Mouse (Mus musculus): Measurements from ENCODE around the gene Hils1.

Gene Hils1

DNA sequence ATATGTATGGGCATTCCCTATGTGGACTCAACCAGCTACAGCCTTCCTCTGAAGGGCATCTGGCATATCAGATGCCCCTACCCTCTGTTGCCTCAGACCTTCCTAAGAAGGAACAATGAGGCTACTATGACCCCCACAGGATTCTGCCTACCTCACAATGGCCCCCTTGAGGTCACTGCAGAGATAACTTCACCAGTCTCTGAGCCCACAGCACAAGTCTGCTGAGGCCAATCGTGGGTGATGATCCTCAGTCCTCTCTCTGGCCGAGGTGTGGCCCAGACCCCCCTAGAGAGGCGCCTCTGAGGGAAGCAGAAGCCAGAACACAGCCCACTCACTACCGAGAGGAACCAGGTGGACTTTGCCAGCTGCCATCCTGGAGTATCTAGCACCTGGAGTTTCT, at the start of gene Hils1:
Hils1 (plus strand) TSS at position 175 of the 400 bp plus-strand sequence.
- in situ Hi-C loops (cut with MboI, MseI), result no loop called here

- in situ Hi-C loops (cut with MboI, MseI), result no loop called here
These were observed 49.7 kb upstream of the Hils1 start for GRCm38 (mm10) chr11:94917717-94918116.

DNA sequence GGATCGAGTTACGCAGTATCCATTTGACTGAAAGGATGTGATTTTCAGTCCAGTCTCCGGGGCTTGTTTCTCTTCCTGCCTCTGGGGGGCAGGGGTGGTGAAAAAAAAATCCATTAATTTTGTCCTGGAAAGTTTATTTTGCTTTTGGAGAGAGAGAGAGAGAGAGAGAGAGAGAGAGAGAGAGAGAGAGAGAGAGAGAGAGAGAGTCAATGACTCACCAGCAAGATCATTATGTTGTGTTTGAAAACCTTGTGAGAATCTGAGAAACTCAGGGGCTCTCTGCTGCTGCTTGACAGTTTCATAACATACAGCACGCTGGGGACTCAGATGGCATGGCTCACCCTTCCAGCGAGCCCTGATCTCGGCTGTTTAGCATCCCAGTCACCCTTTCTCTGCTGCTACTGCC, 46.4 kb upstream of the Hils1 start:
- in situ Hi-C loops (cut with MboI, MseI), result no loop called here

DNA sequence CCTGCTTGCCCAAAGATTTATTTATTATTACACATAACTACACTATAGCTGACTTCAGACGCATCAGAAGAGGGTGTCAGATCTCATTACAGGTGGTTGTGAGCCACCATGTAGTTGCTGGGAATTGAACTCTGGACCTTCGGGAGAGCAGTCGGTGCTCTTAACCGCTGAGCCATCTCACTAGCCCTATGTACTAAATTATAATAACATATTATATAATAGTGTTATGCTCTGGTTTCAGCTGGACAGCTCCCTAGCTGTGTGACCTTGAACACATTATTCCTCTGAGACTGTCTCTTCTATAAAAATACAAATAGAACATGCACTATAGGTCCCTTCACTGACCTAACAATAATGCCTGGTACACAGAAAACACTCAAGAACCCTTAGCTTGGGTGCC, 42.4 kb upstream of the Hils1 start:
- in situ Hi-C loops (cut with MboI, MseI), result no loop called here

GRCm38 (mm10) chr11:94926431-94926830, 41.0 kb upstream of the Hils1 start:
- in situ Hi-C loops (cut with MboI, MseI), result no loop called here

DNA sequence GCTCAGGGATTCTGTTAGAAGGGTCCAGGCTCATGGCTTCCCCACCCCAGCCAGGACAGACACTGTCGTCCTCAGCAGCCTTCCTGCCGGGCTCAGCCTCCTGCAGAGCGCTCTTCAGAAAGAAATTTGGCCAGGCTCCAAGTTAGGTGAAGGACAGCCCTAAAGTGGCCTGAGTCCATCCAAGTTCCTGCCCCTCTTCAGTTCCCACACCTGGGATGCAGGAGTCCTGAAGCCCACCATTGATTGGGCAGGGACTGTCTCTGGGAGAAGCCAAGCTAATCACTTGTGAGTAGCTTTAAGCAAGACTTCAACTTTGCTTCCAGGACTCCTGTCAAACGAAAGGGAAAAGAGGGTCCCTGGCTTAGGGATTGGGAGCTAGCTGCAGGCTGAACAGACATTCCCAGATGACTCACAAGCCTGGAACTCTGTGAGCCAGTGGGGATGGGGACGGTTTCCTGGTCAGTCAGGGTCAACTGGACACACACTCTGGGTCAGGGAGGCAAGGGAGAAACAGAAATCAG, 39.6 kb upstream of the Hils1 start:
- in situ Hi-C loops (cut with MboI, MseI), result no loop called here

GRCm38 (mm10) chr11:94928820-94929219, 38.6 kb upstream of the Hils1 start:
- in situ Hi-C loops (cut with MboI, MseI), result no loop called here

- in situ Hi-C loops (cut with MboI, MseI), result no loop called here
These were observed 37.8 kb upstream of the Hils1 start for GRCm38 (mm10) chr11:94929599-94929998.

- in situ Hi-C loops (cut with MboI, MseI), result no loop called here
These were observed 37.2 kb upstream of the Hils1 start for GRCm38 (mm10) chr11:94930151-94930550.

DNA sequence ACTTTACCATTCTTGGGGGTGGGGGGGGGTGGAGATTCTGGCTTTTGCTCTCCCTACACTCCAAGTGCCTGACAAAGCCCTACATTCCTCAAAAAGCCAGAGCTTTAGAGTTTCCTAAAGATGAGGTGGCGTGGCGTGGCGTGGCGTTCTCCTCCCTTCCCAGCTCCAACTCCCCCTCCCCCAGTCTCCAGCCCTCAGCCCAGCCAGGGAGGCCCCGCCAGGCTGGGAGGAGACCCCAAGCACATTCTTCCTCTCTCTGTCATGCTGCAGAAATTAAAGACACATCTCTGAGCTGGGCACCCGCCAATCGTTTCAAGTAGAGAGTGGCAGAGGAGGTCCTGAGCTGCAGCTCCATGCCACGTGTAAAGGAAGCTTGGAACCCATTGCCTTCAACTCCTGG, 33.8 kb upstream of the Hils1 start:
- in situ Hi-C loops (cut with MboI, MseI), result no loop called here

GRCm38 (mm10) chr11:94934526-94934925, 32.9 kb upstream of the Hils1 start:
- in situ Hi-C loops (cut with MboI, MseI), result no loop called here

DNA sequence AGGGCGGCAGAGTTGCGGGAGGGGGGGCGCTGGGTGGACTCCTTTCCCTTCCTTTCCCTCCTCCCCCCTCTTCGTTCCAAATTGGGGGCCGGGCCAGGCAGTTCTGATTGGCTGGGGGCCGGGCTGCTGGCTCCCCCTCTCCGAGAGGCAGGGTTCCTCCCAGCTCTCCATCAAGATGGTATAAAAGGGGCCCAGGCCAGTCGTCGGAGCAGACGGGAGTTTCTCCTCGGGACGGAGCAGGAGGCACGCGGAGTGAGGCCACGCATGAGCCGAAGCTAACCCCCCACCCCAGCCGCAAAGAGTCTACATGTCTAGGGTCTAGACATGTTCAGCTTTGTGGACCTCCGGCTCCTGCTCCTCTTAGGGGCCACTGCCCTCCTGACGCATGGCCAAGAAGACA, 31.3 kb upstream of the Hils1 start, which contains the start of gene Col1a1:
Col1a1 (plus strand) TSS at position 180 of the 400 bp plus-strand sequence.
- in situ Hi-C loops (cut with MboI, MseI), result loop anchor here (5.0 kb wide), 1 partner anchor 74 kb away; no protein-coding TSS in a partner anchor

DNA sequence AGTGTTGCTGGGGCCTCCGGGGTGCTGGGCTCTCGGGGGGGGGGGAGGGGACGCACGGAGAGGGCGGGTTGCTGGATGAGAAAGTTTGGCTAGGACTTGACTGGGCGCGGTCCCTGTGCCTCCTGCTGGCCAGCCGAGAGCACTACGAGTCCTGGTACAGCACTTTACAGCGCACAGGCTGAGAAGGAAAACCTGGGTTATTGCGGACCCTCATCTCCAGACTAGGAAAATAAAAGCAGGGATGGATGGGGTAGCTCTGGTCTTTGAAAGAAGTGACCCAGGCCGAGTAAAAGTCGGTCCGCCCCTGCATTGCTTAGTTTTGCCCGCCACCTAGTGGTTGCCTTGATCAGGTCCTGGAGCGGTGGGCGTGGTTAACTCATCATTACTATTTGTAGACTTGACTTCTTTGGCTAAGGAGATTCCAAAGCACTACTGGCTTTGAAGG, 30.5 kb upstream of the Hils1 start:
- in situ Hi-C loops (cut with MboI, MseI), result loop anchor here (5.0 kb wide), 1 partner anchor 75 kb away; no protein-coding TSS in a partner anchor

GRCm38 (mm10) chr11:94937335-94937781, 30.0 kb upstream of the Hils1 start:
- in situ Hi-C loops (cut with MboI, MseI), result loop anchor here (5.0 kb wide), 1 partner anchor 75 kb away; no protein-coding TSS in a partner anchor

DNA sequence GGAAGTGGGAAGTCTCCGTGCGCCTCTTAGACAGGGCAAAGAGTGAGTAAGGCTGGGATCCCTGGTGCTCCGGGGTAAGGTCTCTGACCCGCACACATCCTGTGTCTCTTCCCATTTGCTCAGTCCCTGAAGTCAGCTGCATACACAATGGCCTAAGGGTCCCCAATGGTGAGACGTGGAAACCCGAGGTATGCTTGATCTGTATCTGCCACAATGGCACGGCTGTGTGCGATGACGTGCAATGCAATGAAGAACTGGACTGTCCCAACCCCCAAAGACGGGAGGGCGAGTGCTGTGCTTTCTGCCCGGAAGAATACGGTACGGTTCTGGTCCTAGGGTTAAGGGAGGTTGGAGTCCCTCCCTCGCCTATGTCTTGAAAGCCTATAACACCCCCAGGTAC, 29.6 kb upstream of the Hils1 start:
- in situ Hi-C loops (cut with MboI, MseI), result loop anchor here (5.0 kb wide), 1 partner anchor 75 kb away; no protein-coding TSS in a partner anchor

DNA sequence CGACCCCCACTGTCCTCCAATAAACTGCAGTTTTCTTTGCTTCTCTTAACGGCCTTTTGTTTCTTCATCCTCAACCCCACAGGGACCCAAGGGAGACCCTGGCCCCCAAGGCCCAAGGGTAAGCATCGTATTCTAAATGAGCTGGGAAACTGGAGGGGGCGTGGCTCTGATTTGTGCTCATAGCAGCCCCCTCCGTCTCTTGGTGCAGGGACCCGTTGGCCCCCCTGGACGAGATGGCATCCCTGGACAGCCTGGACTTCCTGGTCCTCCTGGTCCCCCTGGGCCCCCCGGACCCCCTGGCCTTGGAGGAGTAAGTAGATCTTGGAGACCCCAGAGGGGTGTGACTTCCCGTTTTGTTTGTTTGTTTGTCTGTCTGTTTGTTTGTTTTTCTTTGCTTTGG, 29.1 kb upstream of the Hils1 start:
- in situ Hi-C loops (cut with MboI, MseI), result loop anchor here (5.0 kb wide), 1 partner anchor 76 kb away; no protein-coding TSS in a partner anchor

GRCm38 (mm10) chr11:94939280-94939679, 28.1 kb upstream of the Hils1 start:
- in situ Hi-C loops (cut with MboI, MseI), result loop anchor here (5.0 kb wide), 1 partner anchor 77 kb away; no protein-coding TSS in a partner anchor

DNA sequence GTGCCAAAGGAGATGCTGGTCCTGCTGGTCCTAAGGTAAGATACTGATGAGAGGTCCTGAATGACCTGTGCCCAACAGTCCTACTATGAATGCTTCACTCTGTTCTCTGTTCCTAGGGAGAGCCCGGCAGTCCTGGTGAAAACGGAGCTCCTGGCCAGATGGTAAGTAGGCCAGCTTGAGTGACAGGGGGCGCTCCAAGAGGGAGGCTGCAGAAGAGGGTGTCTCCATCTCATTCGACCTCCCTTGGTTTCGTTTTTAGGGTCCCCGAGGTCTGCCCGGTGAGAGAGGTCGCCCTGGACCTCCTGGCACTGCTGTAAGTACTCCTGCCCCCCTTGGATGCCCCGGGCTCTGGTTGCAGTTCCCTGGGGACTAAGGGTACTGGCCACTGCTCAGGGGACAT, 26.3 kb upstream of the Hils1 start:
- in situ Hi-C loops (cut with MboI, MseI), result no loop called here

- in situ Hi-C loops (cut with MboI, MseI), result no loop called here
These were observed 25.6 kb upstream of the Hils1 start for GRCm38 (mm10) chr11:94941776-94942175.

- in situ Hi-C loops (cut with MboI, MseI), result no loop called here
These were observed 24.9 kb upstream of the Hils1 start for GRCm38 (mm10) chr11:94942282-94943023.

- in situ Hi-C loops (cut with MboI, MseI), result no loop called here
These were observed 24.3 kb upstream of the Hils1 start for GRCm38 (mm10) chr11:94943054-94943453.

DNA sequence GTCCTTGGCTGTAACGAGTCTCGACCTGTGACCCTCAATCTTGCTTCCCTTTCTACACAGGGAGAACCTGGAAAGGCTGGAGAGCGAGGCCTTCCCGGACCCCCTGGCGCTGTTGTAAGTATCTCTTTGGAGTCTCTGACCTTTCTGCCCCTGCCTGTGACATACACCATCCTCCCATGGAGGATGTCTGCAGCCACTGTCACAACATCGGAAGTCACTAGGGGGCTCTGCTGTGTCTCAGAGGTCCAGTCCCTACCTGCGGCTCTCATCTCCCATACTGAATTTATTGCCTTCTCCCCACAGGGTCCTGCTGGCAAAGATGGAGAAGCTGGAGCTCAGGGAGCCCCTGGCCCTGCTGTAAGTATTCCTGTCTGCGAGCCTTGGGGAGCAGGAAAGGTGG, 23.1 kb upstream of the Hils1 start:
- in situ Hi-C loops (cut with MboI, MseI), result no loop called here

DNA sequence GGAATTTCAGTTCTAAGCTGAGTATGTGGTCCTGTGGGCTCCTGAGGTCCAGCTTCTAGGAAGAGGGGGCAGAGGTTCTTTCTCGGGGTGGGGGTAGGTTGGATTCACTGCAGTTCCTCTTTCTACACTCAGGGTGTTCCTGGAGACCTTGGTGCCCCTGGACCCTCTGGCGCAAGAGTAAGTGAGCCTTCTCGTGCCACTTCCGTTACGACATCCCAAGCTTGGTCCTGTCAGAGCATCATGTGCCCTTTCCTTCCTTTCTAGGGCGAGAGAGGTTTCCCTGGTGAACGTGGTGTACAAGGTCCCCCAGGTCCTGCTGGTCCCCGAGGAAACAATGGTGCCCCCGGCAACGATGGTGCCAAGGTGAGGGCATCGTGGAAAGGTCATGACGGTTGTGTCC, 22.2 kb upstream of the Hils1 start:
- in situ Hi-C loops (cut with MboI, MseI), result no loop called here

All from regulatory T cell (primary cell).